ENCODE assay signal across 18 mouse cellular contexts in genomic region chr4:140974408-140974807, GRCm38 (mm10). TPM values are rescaled to one million over a fixed set of nuclear protein-coding genes. Genes with fewer than 3 reads are reported as not detected.
"Had no signal": no experiment of that assay in that cellular context is flagged by ENCODE, and none has a peak within 500 bp of the region (broad histone marks: within the 10 kb centered on the region; RNA-seq: fewer than 3 reads in every experiment).

No protein-coding gene starts in this region.

- H3K27me3 ChIP-seq: liver, embryonic 12.5 days; megakaryocyte, embryonic 14.5 days; midbrain, embryonic 13.5 days; neural tube, embryonic 12.5 days; stomach, embryonic 15.5 days had no signal

- ATAC-seq: liver, embryonic 12.5 days; midbrain, embryonic 13.5 days; midbrain, embryonic 16.5 days had no signal

- H3K4me3 ChIP-seq: liver, embryonic 12.5 days; megakaryocyte, embryonic 14.5 days; midbrain, embryonic 13.5 days; neural tube, embryonic 12.5 days; stomach, embryonic 15.5 days had no signal

- H3K4me2 ChIP-seq: liver, embryonic 12.5 days; lung, embryonic 14.5 days; midbrain, embryonic 11.5 days; midbrain, embryonic 13.5 days; neural tube, embryonic 12.5 days; stomach, embryonic 15.5 days had no signal

- H3K9me3 ChIP-seq: liver, embryonic 12.5 days; megakaryocyte, embryonic 14.5 days; midbrain, embryonic 13.5 days; neural tube, embryonic 12.5 days; stomach, embryonic 15.5 days had no signal

- H3K9ac ChIP-seq: liver, embryonic 12.5 days; liver, embryonic 14.5 days; lung, embryonic 14.5 days; midbrain, embryonic 13.5 days; neural tube, embryonic 12.5 days; stomach, embryonic 15.5 days had no signal

- DNase-seq: lung, adult 18-20 months; lung, embryonic 14.5 days; lung, postnatal 10 days; lung, postnatal 4 days; right cerebral cortex, postnatal 14 days; thymus, adult 2 months; thymus, postnatal 36 days had no signal

- H3K27ac ChIP-seq: liver, embryonic 12.5 days; liver, embryonic 14.5 days; midbrain, embryonic 13.5 days; neural tube, embryonic 12.5 days; stomach, embryonic 15.5 days; stomach, postnatal 0 days had no signal

- H3K4me1 ChIP-seq: midbrain, embryonic 13.5 days; neural tube, embryonic 12.5 days had no signal

RNA-seq across cellular contexts. Expression of gene Mfap2, which starts 35.8 kb away (rescaled TPM):
- total RNA-seq: megakaryocyte progenitor cell, adult 5-6 weeks; neutrophil, adult 5-6 weeks had no signal
